Mouse (Mus musculus): ENCODE results near the gene Rpp25l.
"Not testable (repeated sequence)": the region's sequence is repeated elsewhere in the genome, so short reads cannot be mapped to it uniquely, and the experiment has no call there.

Rpp25l gene

DNA sequence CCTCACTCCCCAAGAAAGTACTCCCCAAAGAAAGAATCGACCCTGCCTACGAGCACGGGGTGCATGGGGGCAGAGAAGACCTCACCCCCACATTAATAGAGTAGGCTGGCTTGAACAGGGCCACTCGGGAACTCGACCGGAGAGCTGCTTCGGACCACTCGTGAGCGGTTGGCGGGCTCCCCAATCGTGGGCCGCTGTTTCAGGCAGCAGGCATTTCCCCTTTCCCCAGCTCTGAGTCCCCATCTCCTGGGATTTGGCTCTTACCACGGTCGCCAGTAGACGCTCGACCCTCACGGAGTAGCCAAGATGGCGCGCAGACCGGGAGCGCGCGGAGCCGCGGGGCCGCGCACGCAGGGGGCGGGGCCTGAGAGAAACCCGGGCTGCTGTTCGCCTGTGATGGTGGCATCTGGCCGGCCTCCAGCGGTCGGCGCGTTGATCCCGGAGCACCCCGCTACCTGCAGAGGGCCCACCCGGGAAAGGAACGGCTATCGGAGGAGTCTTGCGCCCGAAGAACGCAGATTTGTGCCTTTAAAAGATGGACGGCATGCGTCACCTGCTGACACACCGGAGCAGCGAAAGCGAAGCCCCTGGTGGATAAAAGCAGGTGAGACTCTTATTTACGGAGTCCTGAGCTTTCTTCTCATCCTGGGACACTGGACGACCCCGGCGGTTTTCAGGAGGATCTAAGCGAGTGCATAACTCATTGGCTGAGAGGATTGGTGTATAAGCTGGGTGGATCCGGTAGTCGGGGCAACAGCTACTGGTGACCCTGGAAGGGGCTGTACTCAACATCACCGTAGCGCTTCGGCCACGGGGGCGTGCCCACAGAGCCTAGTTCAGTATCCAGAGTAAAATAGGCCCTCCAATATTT, at the start of gene Rpp25l:
Gene Rpp25l (minus strand): TSS at position 338 of the 871 bp plus-strand sequence.
- peak; percentile 57 for DNase-seq (ENCODE audit: low spot score)

DNA sequence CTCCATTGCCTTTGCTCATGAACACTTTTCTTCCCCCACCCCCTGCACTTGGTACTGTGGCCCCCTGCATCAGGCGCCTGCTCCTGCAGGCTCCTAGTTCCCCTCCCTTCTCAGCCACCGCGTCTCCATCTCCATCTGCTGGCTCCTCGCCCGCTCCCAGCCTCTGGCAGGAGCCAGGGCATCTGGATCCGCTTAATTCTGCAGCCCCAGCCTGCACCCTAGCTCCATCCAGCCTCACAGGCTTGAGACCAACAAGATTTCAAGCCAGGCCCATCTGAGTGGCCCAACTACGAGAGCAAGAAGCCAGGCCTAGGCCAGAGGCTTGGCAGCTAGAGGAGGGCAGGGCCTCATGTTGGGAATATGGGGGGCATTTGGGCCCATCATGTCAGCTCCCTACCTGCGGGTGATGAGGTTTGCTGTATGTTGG, 49.4 kb upstream of the Rpp25l start:
- DNase-seq (ENCODE audit: low spot score): not testable (repeated sequence)

DNA sequence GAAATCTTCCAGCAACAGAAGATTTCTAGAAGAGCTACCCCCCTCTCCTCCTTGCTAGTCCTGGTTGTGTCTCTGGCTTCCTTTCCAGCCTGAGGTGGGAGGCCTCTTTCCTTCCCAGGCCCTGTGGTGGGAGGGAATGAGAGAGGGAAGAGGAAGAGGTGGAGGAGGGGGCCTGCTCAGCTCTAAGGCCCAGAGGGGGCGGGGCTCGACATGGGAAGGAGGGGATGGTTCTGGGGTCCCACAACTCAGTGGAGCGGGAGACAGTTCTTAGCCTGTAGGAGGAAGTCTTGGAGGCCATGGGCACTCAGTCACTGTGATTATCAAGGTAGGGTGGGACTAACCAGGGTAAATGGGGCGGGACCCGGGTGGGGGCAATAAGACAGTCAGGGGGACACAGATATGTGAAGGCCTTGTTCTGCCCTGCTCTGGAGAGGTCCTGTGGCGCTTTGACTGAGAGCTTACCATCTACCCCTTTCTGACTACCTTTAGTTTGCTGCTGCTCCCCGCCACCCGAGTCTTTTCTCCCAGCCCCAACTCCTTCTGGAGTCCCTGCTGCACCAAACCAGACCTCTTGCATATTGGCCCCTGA, 48.9 kb upstream of the Rpp25l start:
- DNase-seq (ENCODE audit: low spot score): no peak

DNA sequence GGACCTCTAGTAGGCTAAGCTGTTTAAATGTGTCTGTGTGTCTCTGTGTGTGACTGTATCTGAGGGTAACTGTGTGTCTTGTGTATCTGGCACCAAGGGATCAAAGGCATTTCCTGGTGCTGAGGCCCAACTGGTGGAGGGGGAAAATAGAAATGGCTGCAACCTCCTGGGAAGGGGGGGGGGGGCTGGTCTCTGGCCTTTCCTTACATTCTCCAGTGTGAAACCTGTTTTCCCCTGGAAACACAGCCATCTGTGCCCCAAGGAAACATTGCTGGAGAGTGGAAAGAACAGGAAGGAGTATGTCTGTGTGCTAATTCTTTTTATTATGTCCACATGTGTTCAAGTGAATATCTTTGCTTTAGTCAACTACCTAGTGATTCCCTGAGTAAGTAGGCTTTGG, 48.3 kb upstream of the Rpp25l start:
- DNase-seq (ENCODE audit: low spot score): no peak

DNA sequence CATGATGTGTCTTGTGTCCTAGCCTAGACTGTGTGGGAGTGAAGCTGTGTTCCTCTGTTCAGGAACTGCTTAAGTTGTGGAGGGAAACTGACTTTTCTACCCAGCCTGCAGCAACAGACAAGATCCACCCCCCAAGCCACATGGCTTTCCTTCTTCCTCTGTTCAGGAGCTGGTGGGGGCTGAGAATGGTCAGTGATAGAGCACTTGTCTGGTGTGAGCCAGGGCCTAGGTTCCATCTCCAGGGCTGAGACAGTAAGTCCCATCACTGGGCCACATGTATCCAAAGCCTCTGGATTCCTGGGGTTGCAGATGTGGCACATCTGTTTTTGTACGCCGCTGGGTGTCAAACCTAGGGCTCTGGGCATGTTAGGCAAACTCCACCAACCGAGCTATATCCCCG, 47.6 kb upstream of the Rpp25l start:
- DNase-seq (ENCODE audit: low spot score): no peak

DNA sequence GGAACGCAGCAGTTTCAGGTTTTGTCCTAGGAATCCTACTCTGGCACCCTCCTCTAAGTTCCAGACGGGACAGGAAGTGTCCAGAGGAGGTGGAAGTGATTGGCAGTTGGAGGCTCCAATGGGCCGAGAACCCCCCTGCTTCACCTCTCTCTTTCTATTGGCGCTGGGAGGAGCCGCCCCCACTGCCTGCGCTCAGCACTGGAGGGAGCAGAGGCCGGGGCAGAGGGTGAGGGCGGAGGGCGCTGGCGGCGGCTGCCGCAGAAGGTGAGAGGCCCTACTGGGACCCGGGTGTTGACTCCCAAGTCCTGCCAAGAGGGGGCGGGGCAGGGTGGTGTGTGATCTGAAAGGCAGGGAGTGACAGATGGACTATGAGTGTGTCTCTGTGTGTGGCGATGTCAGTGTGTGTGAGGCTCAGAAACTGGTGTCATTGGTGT, 47.0 kb upstream of the Rpp25l start:
- peak; percentile 91 for DNase-seq (ENCODE audit: low spot score)

DNA sequence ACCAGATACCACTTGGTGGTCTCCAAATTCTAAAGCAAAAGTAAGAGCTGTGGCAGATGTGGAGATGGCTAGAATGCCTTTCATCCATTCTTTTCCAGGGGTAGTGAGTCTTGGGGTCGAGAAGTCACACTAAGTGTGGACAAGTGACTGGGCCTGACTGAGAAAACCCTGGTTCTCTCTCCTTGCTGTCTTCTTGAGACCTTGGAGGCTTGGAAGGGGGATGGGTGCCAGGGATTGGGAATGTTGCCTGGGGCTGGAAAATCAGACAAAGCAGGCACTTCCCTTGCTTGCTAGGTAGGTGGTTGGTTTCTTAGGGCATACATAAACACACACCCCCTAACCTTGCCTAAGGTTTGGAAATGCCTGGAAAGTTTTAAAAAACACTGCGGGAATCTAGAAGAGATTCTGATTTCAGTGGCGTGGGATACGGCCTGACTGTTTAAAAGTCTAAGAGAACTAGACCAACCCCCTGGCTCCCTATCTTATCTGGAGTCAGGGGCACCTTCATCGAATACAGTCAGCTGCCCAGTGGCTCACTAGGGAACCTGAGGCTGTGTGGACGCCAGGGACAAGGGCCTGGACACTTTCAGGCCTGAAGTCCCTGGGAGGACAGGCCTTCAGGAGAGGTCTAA, 46.4 kb upstream of the Rpp25l start:
- DNase-seq (ENCODE audit: low spot score): no peak

DNA sequence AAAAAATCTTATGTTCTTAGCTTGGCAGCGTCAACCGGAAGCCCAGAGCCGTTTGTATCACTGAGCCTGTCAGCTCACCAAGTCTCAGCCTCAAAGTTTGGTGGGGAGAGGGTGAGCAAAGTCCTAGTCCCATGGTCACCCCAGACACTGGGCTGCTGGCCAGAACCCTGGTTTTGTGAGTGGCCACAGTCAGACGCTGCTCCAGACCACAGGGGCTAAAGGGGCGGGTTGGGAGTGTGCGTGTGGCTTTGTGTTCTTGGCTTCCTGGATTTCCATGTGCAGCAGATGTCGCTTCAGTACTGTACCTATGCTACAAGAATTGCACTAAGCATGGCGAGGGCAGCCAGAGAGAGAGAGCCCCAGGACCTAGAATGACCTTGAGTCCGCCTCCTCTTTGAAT, 45.9 kb upstream of the Rpp25l start:
- no peak for DNase-seq (ENCODE audit: low spot score)

DNA sequence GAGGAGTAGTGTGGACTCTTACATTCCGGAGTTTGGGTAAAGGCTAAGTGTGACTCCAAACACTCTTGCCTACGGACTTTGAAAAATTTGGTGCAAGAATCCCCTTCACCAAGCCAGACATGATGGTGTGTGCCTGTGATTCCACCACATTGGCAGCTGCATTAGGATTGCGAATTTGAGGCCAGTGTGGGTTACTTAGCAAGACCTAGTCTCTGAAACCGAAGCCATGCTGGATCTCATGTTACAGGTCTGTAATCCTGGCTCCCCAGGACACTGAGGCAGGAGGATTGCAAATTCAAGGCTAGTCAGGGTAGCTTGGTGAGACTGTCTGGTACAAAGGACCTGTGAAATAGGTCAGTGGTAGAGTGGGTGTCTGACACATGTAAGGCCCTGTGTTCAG, 45.4 kb upstream of the Rpp25l start:
- no peak for DNase-seq (ENCODE audit: low spot score)

DNA sequence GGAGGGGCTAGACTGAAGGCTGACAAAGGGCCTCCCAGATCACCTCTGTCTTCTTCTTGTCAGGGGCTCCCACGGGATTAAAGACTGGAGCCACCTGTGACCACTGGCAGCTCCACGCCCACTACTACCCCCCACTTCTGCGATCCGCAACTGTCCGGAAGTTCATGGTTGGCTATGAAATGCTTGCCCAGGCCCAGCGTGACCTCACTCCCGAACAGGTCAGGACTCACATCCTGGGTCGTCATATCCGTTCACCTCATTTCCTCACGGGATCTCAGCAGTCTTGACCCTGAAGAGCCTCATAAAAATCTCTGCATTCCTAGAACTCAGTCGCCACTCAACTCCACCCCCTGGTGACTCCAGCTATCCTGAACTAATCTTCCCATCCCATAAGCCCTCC, 44.7 kb upstream of the Rpp25l start:
- DNase-seq (ENCODE audit: low spot score): no peak

DNA sequence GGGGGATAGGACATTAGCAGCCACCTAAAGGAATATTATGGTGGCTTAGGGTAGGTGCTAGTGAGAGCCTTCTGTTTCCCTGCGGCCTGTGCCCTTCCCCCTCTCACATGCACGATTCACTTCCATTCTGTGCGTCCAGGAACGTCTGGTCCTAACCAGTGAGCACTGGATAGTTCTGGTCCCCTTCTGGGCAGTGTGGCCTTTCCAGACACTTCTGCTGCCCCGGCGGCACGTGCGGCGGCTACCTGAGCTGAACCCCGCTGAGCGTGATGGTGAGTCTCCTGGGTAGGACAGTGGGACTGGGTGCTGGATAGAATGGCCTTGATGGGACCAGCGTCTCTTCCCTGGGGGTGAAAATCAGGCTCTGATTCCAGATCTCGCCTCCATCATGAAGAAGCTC, 44.0 kb upstream of the Rpp25l start:
- no peak for DNase-seq (ENCODE audit: low spot score)

DNA sequence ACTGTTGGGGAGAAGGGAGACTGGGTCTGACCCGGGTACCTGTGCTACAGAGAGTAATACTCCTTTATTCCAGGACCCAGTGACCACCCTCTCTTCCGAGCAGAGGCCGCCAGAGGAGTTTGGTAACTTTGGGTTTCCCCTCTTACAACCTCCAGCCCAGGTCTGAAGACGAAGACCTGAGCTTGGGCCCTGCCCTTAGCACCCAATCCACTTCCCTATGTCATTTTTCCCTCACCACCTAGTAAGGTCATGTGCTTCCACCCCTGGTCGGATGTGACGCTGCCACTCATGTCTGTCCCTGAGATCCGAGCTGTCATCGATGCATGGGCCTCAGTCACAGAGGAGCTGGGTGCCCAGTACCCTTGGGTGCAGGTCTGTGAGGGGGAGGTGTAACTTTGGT, 43.1 kb upstream of the Rpp25l start:
- DNase-seq (ENCODE audit: low spot score): no peak

DNA sequence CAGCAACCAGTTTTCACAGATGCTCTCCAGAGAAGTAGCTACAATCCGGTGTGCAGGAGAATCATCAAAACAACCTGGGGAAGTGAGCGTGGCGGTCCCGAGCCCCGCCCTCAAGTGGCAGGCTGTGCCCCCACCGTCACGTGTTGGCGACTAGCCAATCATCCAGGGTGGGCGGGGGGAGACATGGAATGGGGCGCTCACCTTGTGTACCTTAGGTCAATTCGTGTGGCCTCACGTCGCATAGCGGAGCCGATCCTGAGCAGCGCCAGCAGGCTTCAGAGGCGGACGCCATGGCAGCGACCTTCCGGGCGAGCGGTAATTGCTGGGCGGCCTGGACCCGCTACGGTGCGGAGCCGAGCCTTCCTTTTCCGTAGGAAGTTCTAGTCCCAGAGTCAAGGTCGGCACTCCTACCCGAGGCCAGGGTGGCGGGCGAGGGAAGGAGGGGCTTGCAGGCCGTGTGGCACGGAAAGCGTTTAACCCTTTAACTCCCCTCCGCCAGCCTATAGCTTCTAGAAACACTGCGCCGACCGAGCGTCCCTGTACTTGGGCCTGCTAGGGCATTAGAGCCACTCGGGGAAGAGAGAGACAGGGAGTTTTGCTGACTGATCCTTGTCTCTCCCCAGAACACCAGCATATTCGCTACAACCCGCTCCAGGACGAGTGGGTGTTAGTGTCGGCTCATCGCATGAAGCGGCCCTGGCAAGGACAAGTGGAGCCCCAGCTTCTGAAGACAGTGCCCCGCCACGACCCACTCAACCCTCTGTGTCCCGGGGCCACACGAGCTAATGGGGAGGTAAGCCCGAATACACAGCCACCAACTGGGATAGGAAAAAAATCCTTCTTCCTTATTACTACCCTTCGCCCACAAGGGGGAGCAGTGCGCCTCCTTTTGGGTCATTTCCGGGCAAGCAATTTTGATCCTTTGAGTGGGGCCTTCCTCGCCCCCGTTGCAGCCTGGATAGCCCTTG, 42.3 kb upstream of the Rpp25l start, which contains the start of gene Sigmar1:
Gene Sigmar1 (minus strand): TSS at position 820 of the 968 bp plus-strand sequence.
- DNase-seq (ENCODE audit: low spot score): peak; percentile 84

DNA sequence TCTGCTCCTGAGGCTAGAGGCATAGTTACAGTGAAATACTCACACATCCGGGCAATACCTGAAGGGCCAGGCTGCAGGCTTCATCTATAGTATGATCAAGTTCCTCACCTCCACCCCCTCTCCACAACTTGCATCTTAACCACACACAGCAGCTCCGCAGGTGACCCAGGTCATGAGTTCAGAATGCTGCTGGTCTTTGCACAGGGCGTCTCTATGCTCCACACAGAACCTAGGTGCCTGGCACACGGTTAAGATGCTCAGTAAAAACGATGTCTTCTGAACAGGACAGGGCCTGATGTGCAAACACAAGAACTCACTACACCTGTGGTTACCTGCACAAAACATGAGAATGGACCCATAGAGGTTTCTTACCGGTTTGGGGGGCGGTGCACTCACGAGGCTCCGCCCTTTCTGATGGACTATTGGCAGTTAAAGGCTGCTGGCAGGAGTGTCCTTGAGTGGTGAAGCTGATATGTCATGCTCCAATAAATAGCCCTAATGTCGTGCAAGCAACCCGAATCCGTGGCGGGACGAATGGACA, 41.5 kb upstream of the Rpp25l start, which contains the start of gene Galt:
Gene Galt (plus strand): TSS at position 432 of the 541 bp plus-strand sequence.
- DNase-seq (ENCODE audit: low spot score): peak; percentile 55

DNA sequence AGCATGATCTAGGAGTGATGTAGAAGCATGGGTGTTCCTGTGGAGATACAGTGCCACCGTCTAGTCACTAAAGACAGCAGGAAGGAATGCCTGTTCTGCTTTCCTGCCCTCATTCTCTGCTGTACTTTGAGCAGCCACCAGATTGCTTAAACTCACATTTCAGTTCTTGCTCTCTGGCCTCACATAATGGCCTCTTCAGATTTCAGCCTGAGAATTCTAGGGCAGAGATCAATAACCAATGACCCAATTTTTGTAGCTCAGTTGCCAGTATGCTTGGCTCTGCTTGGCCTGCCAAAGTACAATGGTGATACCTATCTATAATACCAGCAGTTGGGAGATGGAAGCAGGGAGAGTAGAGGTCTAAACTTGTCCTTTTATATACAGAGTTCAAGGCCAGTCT, 31.7 kb upstream of the Rpp25l start:
- DNase-seq (ENCODE audit: low spot score): no peak

DNA sequence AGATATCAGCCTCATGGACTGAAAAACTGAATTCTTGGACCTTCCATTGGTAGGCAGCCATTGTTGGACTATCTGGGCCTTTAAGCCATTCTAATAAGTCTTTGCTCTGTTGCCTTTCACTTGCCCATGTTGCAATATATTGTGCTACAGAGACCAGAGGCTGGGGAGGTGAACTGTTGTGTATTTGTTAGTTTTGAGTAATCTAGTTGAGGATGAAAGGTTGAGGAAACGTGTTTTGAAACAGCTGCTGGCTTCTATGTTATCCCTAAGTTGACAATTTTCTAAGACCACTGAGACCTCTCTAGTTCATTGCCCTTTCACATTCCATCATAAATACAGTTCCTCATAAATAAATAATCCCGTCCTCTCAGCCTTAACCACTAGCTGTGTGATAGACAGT, 30.8 kb upstream of the Rpp25l start:
- DNase-seq (ENCODE audit: low spot score): no peak

DNA sequence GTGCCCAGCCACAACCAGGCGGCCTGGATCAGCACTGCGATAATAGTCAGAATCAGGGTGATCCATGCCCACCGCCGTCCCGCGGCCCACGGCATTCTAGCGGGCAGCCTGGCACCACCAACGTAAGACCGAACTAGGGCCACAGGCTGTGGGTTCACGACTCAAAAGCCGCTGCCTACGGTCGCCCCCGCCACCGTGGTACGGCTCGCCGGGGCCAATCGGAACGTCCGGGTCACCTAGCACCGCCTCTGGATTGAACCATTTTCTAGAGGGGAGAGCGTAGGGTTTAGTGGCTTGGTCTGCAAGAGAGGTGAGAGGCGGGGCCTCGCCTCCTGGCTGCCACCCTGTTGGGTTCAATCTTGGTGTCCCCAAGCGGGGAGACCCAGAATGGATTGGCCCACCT, 27.8 kb upstream of the Rpp25l start:
- DNase-seq (ENCODE audit: low spot score): peak; percentile 90

DNA sequence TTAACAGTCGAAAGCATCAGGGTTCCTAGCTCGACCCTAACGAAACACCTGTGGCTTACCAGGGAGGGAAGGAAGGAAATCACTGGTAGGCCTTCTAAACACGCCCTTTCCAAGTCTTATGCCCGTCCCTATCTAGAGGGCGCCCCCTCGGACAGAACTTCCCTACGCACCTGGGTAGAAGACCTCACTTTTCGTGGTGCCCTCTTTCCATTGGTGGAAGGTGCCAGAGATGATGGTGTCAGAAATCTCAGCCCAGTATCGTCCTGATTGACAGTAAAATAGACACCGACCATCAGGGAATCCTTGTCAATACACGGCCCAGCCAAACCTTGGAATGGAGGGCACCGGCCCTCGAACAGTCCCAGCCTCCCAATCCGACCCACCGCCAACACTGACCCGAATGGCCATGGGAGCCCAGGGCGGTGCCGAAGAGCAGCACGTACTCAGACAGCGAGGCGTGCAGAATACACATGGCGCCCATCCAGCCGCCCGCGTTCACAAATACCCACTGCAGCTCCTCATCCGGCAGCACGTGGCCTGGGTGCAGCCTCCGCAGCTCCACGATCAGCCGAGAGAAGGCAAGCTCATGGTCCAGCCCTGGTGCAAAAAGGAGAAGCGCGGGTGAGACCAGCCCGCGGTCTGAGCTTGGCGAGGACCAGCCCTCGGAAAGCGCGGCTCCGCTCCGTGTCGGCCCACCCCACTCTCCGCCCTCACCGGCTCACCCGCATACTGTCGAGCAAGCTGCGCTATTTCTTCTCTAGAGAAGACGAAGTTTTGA, 27.2 kb upstream of the Rpp25l start:
- peak; percentile 42 for DNase-seq (ENCODE audit: low spot score)

DNA sequence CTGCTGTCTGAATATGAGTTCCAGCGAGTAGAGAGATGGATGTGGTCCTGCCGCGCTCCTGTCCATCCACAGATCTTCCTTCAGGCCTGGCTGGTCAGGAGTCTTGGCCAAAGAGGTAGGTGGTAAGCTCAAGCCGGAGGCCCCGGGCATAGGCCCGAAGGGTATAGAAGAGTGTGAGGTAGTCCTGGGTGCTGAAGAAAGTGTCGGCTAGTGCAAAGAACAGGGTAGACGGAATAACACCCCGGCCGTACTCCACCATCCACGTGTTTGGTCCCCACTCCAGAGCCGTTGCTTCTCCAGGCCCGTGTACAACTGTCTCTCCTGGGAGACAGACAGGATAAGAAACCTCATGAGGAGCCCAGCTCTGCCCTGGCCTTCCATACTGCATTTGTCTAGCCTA, 25.9 kb upstream of the Rpp25l start:
- DNase-seq (ENCODE audit: low spot score): no peak

DNA sequence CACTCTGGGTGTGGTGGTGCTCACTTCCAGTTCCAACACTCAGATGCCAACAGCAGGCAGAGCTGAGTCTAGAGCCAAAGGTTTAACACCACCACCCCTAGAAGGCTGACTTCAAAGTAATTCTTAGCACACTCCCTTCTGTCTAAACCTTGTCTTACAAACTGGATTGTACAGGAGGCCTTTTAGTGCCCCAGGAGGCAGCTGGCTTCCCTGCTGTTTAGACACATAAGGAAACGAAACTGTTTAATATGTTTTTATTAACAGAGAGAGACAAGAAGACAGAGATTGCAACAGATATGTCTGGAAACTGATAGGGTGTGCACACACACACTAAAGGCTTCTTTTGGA, 24.9 kb upstream of the Rpp25l start:
- no peak for DNase-seq (ENCODE audit: low spot score)

Measured in ovary, adult 18-20 months (tissue).